Comparison of ENCODE assay signal across 16 mouse cellular contexts in the genomic region with DNA sequence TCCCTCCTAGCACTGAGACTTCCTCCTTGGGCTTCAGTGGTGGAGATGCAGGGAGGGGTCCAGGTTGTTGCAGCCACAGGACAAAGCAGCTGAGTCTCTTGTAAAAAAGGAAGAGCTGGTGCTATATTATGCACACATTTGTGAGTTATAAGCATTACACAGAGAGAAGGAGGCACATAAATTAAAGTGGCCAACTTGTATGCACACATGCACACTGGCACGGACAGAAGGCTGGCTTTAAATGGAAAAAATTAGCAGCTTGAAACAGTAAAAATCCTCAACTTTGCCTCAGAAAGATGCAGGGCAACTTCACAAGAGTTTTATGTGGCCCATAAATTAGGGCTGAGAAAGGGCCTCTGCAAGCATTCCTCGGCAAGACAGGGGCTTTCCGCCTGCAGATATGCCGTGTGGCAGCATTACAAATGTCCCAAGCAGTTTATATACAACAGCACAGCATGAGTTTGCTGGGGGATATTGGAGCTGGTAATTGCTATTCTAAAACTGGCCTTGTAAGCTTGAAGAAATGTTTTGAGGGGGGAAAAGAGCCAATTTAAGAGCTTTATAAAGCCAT. TPM values are rescaled to one million over a fixed set of nuclear protein-coding genes. Genes with fewer than 3 reads are reported as not detected.
A peak's percentile ranks its signal among the peaks of the same experiment; 100 is the strongest.
DNase-seq lines count a peak whose midpoint lies in the region; ATAC-seq lines count a peak whose summit lies in the region.
"Had no signal": no experiment of that assay in that cellular context is flagged by ENCODE, and none has a peak within 500 bp of the region (broad histone marks: within the 10 kb centered on the region; RNA-seq: fewer than 3 reads in every experiment).

No protein-coding gene starts in this region.

- no peak overlapping the region for H3K4me3 ChIP-seq in kidney, embryonic 15.5 days (replicated peaks)
- no peak overlapping the region for H3K4me3 ChIP-seq in neural tube, embryonic 11.5 days (ENCODE audit: low read depth, low read length)
- H3K4me3 ChIP-seq: heart, embryonic 13.5 days; liver, embryonic 15.5 days; midbrain, embryonic 13.5 days had no signal

- 21% methylated on average over 4 of the region's 4 CpGs for WGBS in kidney, embryonic 15.5 days
- WGBS in neural tube, embryonic 11.5 days = 6% methylated on average over 4 of the region's 4 CpGs

- peaks cover 30% of the 10 kb centered on the region for H3K4me1 ChIP-seq in kidney, embryonic 15.5 days
- H3K4me1 ChIP-seq in neural tube, embryonic 11.5 days (ENCODE audit: control insufficient read depth, insufficient read depth, low read length) = peaks cover 26% of the 10 kb centered on the region
- H3K4me1 ChIP-seq: liver, embryonic 15.5 days had no signal

- no peaks in the 10 kb centered on the region for H3K36me3 ChIP-seq in kidney, embryonic 15.5 days
- no peaks in the 10 kb centered on the region for H3K36me3 ChIP-seq in neural tube, embryonic 11.5 days (ENCODE audit: control insufficient read depth, insufficient read depth, low read length)
- H3K36me3 ChIP-seq: heart, embryonic 13.5 days; liver, embryonic 15.5 days had no signal

- H3K27me3 ChIP-seq in kidney, embryonic 15.5 days = peaks cover 10% of the 10 kb centered on the region
- 0 out of 2 replicates have a peak, but pooled peaks cover 5% of the 10 kb centered on the region for H3K27me3 ChIP-seq in neural tube, embryonic 11.5 days (ENCODE audit: control insufficient read depth, insufficient read depth, low read length)
- H3K27me3 ChIP-seq: heart, embryonic 13.5 days; liver, embryonic 15.5 days; midbrain, embryonic 13.5 days had no signal

- peak overlapping the region; percentile 69 for H3K27ac ChIP-seq in kidney, embryonic 15.5 days
- H3K27ac ChIP-seq in neural tube, embryonic 11.5 days (ENCODE audit: low read depth, low read length) = no peak overlapping the region
- H3K27ac ChIP-seq: heart, embryonic 13.5 days; liver, embryonic 15.5 days; midbrain, embryonic 13.5 days had no signal

- peak; percentile 38 for DNase-seq in embryo, embryonic 10 days (ENCODE audit: low spot score)
- no peak for DNase-seq in embryo, embryonic 9.5 days (ENCODE audit: extremely low spot score)
- no peak for DNase-seq in kidney, postnatal 36 days
- no peak for DNase-seq in neural tube, embryonic 11.5 days (ENCODE audit: low spot score)
- DNase-seq in neural tube, embryonic 10.5 days (ENCODE audit: extremely low spot score, low spot score) = no peak
- DNase-seq in lung, postnatal 14 days = no peak
- no peak for DNase-seq in layer of hippocampus, postnatal 25 days (ENCODE audit: extremely low spot score in 1 of 2, low spot score in 1 of 2)
- DNase-seq: adrenal gland, postnatal 10 days; heart, postnatal 4 days; left cerebral cortex, postnatal 4 days; lung, postnatal 10 days; right cerebral cortex, postnatal 4 days had no signal

- 0 out of 2 replicates have a peak overlapping the region, but pooled peaks have one; percentile 19 for H3K4me2 ChIP-seq in kidney, embryonic 15.5 days
- H3K4me2 ChIP-seq in neural tube, embryonic 11.5 days (ENCODE audit: low read depth) = no peak overlapping the region
- H3K4me2 ChIP-seq: heart, embryonic 13.5 days; liver, embryonic 15.5 days; midbrain, embryonic 13.5 days had no signal

- H3K9me3 ChIP-seq in kidney, embryonic 15.5 days (replicated peaks) = no peaks in the 10 kb centered on the region
- no peaks in the 10 kb centered on the region for H3K9me3 ChIP-seq in neural tube, embryonic 11.5 days (ENCODE audit: control insufficient read depth, low read length)
- H3K9me3 ChIP-seq: heart, embryonic 13.5 days; liver, embryonic 15.5 days; midbrain, embryonic 13.5 days had no signal

- 0 out of 2 replicates have a peak, but pooled peaks have one; percentile 47 for ATAC-seq in kidney, embryonic 15.5 days (replicated peaks; ENCODE audit: low FRiP score)
- peak; percentile 51 for ATAC-seq in neural tube, embryonic 11.5 days (ENCODE audit: insufficient read depth, low FRiP score, low TSS enrichment)
- ATAC-seq: midbrain, embryonic 13.5 days had no signal

- H3K9ac ChIP-seq in kidney, embryonic 15.5 days = no peak overlapping the region
- no peak overlapping the region; the same call in 1 of the 2 replicates for H3K9ac ChIP-seq in neural tube, embryonic 11.5 days (ENCODE audit: low read length)
- H3K9ac ChIP-seq: heart, embryonic 13.5 days; liver, embryonic 15.5 days; midbrain, embryonic 13.5 days had no signal

RNA-seq across cellular contexts. Expression of a gene that starts 25.4 kb away (rescaled TPM):
- 9.6 and 11.2 TPM in 2 replicates for polyA plus RNA-seq in kidney, embryonic 15.5 days (2015; fragmentation: Nextera tagmentation; extraction: Ambion mirVana)
- polyA plus RNA-seq in neural tube, embryonic 11.5 days (2014; fragmentation: Nextera tagmentation; extraction: Ambion mirVana) = 22.8 and 24.3 TPM in 2 replicates
- total RNA-seq in layer of hippocampus, postnatal 25 days (2021) = 10 to 100 TPM; 29.3 to 41.2 TPM
